Mouse (Mus musculus): ENCODE data around the gene Taf9b. TPM values are rescaled to one million over a fixed set of nuclear protein-coding genes. Genes with fewer than 3 reads are reported as not detected.

Taf9b gene
- polyA plus RNA-seq, 1 experiment: 24.5 TPM

- peak; percentile 62 to 72 for DNase-seq
- peak overlapping the region; percentile 35 for H3K4me3 ChIP-seq (replicated peaks; ENCODE audit: insufficient read depth, low read depth, low read length)
- TF ChIP-seq POLR2A (IDR thresholded peaks at IDR 0.05; ENCODE audit: borderline replicate concordance, insufficient read depth, low read length) (no peak), CTCF (IDR thresholded peaks at IDR 0.05; ENCODE audit: borderline replicate concordance, insufficient read depth, low read depth, low read length) (peak; percentile 62; the same call in 1 of the 2 replicates)
- H3K27me3 ChIP-seq (ENCODE audit: control insufficient read depth, insufficient read depth, low read length): no peaks in the 10 kb centered on the region
- no peak overlapping the region for H3K27ac ChIP-seq (ENCODE audit: insufficient read depth, low read length)
- no peaks in the 10 kb centered on the region for H3K4me1 ChIP-seq (ENCODE audit: control insufficient read depth, insufficient read depth, low read length)
- 12% methylated on average over 18 of the region's 18 CpGs for WGBS
Observed at GRCm38 (mm10) chrX:106171106-106171852, 49.7 kb downstream of the Taf9b start.

- Histone ChIP-seq H3K27me3 (ENCODE audit: control insufficient read depth, insufficient read depth, low read length) (no peaks in the 10 kb centered on the region), H3K4me3 (replicated peaks; ENCODE audit: insufficient read depth, low read depth, low read length) (no peak overlapping the region), H3K4me1 (ENCODE audit: control insufficient read depth, insufficient read depth, low read length) (no peaks in the 10 kb centered on the region), H3K27ac (ENCODE audit: insufficient read depth, low read length) (no peak overlapping the region)
- no peak for TF ChIP-seq POLR2A (IDR thresholded peaks at IDR 0.05; ENCODE audit: borderline replicate concordance, insufficient read depth, low read length)
- TF ChIP-seq CTCF (IDR thresholded peaks at IDR 0.05; ENCODE audit: borderline replicate concordance, insufficient read depth, low read depth, low read length): no peak
- WGBS: 72% methylated on average over 1 of the region's 1 CpGs
- DNase-seq: no peak
Observed at GRCm38 (mm10) chrX:106165089-106165488, 55.9 kb downstream of the Taf9b start.

GRCm38 (mm10) chrX:106164555-106164954 lies 56.4 kb downstream of the Taf9b start:
- H3K4me3 ChIP-seq (replicated peaks; ENCODE audit: insufficient read depth, low read depth, low read length): no peak overlapping the region
- TF ChIP-seq POLR2A (IDR thresholded peaks at IDR 0.05; ENCODE audit: borderline replicate concordance, insufficient read depth, low read length) (no peak), CTCF (IDR thresholded peaks at IDR 0.05; ENCODE audit: borderline replicate concordance, insufficient read depth, low read depth, low read length) (no peak)

GRCm38 (mm10) chrX:106163995-106164394 lies 57.0 kb downstream of the Taf9b start:
- TF ChIP-seq POLR2A (IDR thresholded peaks at IDR 0.05; ENCODE audit: borderline replicate concordance, insufficient read depth, low read length) (no peak), CTCF (IDR thresholded peaks at IDR 0.05; ENCODE audit: borderline replicate concordance, insufficient read depth, low read depth, low read length) (no peak)
- Histone ChIP-seq H3K4me1 (ENCODE audit: control insufficient read depth, insufficient read depth, low read length) (no peaks in the 10 kb centered on the region), H3K27me3 (ENCODE audit: control insufficient read depth, insufficient read depth, low read length) (no peaks in the 10 kb centered on the region), H3K27ac (ENCODE audit: insufficient read depth, low read length) (no peak overlapping the region), H3K4me3 (replicated peaks; ENCODE audit: insufficient read depth, low read depth, low read length) (no peak overlapping the region)
- WGBS: 51% methylated on average over 5 of the region's 5 CpGs
- DNase-seq: no peak

More at GRCm38 (mm10) chrX:106164555-106164954, 56.4 kb downstream of the Taf9b start:
- H3K27ac ChIP-seq (ENCODE audit: insufficient read depth, low read length): no peak overlapping the region
- 76% methylated on average over 5 of the region's 5 CpGs for WGBS
- no peak for DNase-seq
- no peaks in the 10 kb centered on the region for H3K27me3 ChIP-seq (ENCODE audit: control insufficient read depth, insufficient read depth, low read length)
- no peaks in the 10 kb centered on the region for H3K4me1 ChIP-seq (ENCODE audit: control insufficient read depth, insufficient read depth, low read length)

Other genes starting within 250 kb of the Taf9b start
- gene Magt1, start 209.3 kb downstream of the Taf9b start, polyA plus RNA-seq (2012; rRNA removed): 9.0 and 10.2 TPM in 2 replicates
- 473 and 495 TPM in 2 replicates for gene Cox7b, start 205.5 kb downstream of the Taf9b start, polyA plus RNA-seq (2012; rRNA removed)
- 2.7 and 3.3 TPM in 2 replicates for gene Atp7a, start 193.9 kb downstream of the Taf9b start, polyA plus RNA-seq (2012; rRNA removed)
- gene Tlr13, start 78.0 kb downstream of the Taf9b start, polyA plus RNA-seq (2012; rRNA removed): 0.41 and 0.49 TPM in 2 replicates
- gene Pgk1, start 34.1 kb downstream of the Taf9b start, polyA plus RNA-seq (2012; rRNA removed): 508 and 511 TPM in 2 replicates
- gene Fnd3c2, start 34.2 kb upstream of the Taf9b start, polyA plus RNA-seq (2012; rRNA removed): not detected in 2 replicates

Measured in cerebellum, adult 2 months (tissue).